Mouse (Mus musculus): ENCODE results near the gene Insyn1.

Insyn1 gene

GRCm38 (mm10) chr9:58487851-58488801, at the start of gene Insyn1:
Gene Insyn1 (plus strand): TSS chr9:58488603.
- DNase-seq, result peak; percentile 57 to 76

- no peak for DNase-seq
These were observed 49.4 kb upstream of the Insyn1 start for GRCm38 (mm10) chr9:58438921-58439396.

- DNase-seq, result no peak
These were observed 48.3 kb upstream of the Insyn1 start for GRCm38 (mm10) chr9:58440100-58440499.

GRCm38 (mm10) chr9:58440614-58441013, 47.8 kb upstream of the Insyn1 start:
- no peak for DNase-seq

- DNase-seq, result no peak
These were observed 46.9 kb upstream of the Insyn1 start for GRCm38 (mm10) chr9:58441351-58442104.

- DNase-seq, result peak in 1 of 2 experiments; percentile 13
These were observed 46.0 kb upstream of the Insyn1 start for GRCm38 (mm10) chr9:58442105-58443010.

GRCm38 (mm10) chr9:58443061-58443460, 45.3 kb upstream of the Insyn1 start:
- no peak for DNase-seq

- DNase-seq, result no peak
These were observed 41.6 kb upstream of the Insyn1 start for GRCm38 (mm10) chr9:58446829-58447228.

GRCm38 (mm10) chr9:58447997-58448595, 40.3 kb upstream of the Insyn1 start:
- DNase-seq, result no peak

GRCm38 (mm10) chr9:58449526-58449925, 38.9 kb upstream of the Insyn1 start:
- DNase-seq, result no peak

GRCm38 (mm10) chr9:58453791-58454378, 34.5 kb upstream of the Insyn1 start:
- no peak for DNase-seq

- no peak for DNase-seq
These were observed 33.5 kb upstream of the Insyn1 start for GRCm38 (mm10) chr9:58454886-58455285.

GRCm38 (mm10) chr9:58455798-58456197, 32.6 kb upstream of the Insyn1 start:
- DNase-seq, result peak; percentile 17 to 42

- DNase-seq, result no peak
These were observed 30.9 kb upstream of the Insyn1 start for GRCm38 (mm10) chr9:58457481-58457955.

GRCm38 (mm10) chr9:58458341-58458740, 30.1 kb upstream of the Insyn1 start:
- DNase-seq, result no peak

- no peak for DNase-seq
These were observed 29.4 kb upstream of the Insyn1 start for GRCm38 (mm10) chr9:58458856-58459553.

GRCm38 (mm10) chr9:58467345-58468025, 20.9 kb upstream of the Insyn1 start:
- no peak for DNase-seq

GRCm38 (mm10) chr9:58470466-58470865, 17.9 kb upstream of the Insyn1 start:
- no peak for DNase-seq

- no peak for DNase-seq
These were observed 15.1 kb upstream of the Insyn1 start for GRCm38 (mm10) chr9:58473211-58473815.

GRCm38 (mm10) chr9:58487076-58487475, 1.3 kb upstream of the Insyn1 start:
- no peak for DNase-seq

All from lung, postnatal 4 days (tissue).